Mouse (Mus musculus): Measurements from ENCODE around the gene Osbpl8.
"Not testable (repeated sequence)": the region's sequence is repeated elsewhere in the genome, so short reads cannot be mapped to it uniquely, and the experiment has no call there.

Osbpl8 gene

DNA sequence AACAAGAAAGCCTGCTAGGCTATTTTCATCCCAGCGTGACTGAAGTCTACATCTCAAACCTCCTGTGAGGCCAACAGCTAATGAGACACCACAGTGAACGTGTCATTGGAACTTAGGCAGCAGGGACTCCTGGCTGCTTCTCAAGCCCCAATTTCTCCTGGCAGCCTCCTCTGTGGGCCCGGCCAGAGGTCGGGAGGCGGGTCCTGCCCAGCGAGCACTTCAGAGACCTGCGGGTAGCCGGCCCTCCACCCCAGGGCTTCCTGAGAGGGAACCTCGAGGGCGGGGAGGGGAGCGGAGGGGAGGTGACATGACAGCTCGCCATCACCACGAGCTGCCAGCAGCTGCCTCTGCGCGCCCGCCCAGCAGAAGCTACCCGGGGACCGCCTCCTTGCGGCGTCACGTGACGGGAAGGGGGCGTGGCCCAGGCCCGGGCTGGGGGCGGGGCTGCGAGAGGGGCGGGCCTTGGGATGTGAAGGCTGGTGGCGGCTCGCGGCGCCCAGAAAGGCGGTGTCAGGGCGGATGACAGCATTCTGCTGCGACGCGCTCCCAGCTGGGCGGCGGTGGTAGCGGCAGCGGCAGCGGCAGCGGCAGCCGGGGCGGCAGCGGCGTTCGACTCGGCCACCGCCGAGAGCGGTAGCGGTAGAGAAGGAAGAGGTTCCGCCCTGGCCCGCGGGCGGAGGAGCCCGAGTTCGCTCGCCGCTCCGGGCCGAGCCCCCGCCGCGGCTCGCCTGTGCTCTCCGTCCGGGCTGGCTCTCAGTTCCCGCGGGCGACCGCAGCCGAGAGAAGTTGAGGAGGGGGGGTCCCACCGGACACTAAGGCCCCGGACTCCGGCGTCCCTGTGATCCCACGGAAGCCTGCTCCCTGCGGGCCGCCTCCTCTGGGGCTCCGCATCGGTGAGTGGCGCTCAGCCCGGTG is at the start of gene Osbpl8:
TSS of gene Osbpl8 (plus strand) at position 449 of the 915 bp plus-strand sequence.
- peak; percentile 100 for DNase-seq

- no peak for DNase-seq
These were observed 47.2 kb upstream of the Osbpl8 start for GRCm38 (mm10) chr10:111117198-111117845.

DNA sequence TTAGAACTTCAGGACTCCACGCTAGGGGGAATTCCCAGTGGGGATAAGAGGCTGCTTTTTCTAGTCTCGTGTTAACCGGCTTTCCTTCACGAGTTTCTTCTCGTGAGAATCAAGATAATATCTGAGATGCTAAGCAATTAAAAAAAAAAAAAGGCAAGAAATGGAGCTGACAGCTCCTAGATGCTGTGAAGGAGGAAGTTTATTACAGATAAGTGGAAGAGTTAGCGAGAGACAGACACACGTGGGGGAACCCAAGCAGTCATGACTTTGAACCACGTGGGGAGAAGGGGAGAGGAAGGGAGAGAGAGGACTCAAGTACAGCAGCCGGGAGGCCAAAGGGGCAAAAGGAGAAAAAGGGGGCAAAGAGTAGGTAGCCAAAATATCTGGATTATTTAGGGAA is 46.3 kb upstream of the Osbpl8 start:
- no peak for DNase-seq

GRCm38 (mm10) chr10:111118991-111119650 is 45.4 kb upstream of the Osbpl8 start:
- no peak for DNase-seq

GRCm38 (mm10) chr10:111119756-111120155 is 44.8 kb upstream of the Osbpl8 start:
- DNase-seq, result no peak

- DNase-seq, result no peak
These were observed 41.6 kb upstream of the Osbpl8 start for GRCm38 (mm10) chr10:111122864-111123398.

GRCm38 (mm10) chr10:111124175-111124574 is 40.4 kb upstream of the Osbpl8 start:
- no peak for DNase-seq

GRCm38 (mm10) chr10:111124767-111125315 is 39.7 kb upstream of the Osbpl8 start:
- no peak for DNase-seq

DNA sequence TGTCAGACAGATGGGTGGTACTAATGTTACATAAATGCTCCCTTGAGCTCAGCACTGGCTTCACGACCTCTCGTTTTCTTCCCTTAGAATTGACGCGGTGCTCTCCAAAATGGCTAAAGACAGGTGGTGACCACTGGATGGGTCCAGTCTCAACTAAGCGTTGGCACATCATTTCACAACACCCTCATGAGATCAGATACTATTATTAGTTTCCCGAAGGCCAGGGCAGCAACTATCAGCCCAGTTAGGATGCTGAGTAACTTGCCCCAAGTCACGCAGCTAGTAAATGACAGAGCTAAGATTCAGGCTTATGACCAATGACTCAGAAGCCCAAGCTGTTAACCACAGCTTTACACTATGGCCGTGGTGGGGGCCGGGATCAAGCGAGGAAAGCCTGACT is 37.2 kb upstream of the Osbpl8 start:
- no peak for DNase-seq

- no peak for DNase-seq
These were observed 36.1 kb upstream of the Osbpl8 start for GRCm38 (mm10) chr10:111128493-111128892.

GRCm38 (mm10) chr10:111129867-111130620 is 34.5 kb upstream of the Osbpl8 start:
- DNase-seq, result no peak

DNA sequence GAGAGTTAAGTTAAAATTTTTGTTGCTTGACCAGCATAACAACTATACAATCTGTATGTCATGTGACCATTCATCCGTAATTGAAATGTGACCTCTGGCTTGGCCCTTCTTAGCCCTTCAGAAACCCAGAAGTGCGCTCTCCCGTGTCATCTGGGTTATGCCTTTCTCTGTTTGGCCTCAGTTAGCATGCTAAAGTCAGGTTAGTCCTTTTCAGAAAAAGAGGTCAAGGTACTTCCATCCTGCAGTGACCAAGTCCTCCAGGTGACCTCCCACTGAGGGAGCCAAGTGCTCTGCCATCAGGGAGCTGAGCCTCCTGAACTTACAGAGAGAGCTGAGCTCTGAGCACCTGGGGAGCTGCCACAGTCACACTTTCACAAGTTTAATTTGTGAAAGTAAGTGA is 33.7 kb upstream of the Osbpl8 start:
- DNase-seq, result no peak

DNA sequence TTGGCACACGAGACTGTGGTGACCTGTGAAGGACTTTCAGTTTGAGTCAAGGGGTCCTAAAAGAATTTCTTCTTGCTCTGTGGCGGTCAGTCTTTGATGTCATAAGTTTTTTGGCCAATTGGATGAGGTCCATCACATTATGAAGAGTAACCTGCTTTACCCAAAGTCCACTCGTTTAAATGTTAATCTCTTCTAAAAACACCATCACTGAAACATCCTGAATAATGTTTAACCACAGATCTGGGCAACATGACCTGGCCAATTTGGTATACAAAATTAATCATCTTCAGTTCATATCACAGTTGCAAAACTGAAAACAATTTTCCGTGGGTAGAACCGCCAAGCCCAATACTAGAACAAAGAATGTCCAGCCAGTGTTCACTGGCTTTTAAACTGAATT is 31.3 kb upstream of the Osbpl8 start:
- no peak for DNase-seq

DNA sequence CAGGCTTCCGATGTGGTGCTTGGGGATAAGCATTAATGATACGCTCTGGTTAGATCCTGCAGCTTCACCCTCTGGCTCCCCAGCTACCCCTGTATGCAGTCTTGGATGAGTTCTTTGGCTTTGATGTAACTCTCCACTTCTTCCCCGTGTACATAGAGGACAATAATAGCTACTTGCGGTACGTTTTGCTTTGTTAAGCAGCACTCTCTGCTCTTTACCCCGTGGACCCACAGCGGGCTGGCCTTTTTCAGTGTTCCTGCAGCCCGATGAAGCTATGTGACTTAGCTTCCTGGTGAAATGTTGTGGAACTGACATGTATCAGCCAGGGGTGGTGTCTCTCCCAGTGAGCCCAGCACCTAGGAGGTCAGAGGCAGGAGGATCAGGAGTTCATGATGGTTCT is 30.6 kb upstream of the Osbpl8 start:
- no peak for DNase-seq

DNA sequence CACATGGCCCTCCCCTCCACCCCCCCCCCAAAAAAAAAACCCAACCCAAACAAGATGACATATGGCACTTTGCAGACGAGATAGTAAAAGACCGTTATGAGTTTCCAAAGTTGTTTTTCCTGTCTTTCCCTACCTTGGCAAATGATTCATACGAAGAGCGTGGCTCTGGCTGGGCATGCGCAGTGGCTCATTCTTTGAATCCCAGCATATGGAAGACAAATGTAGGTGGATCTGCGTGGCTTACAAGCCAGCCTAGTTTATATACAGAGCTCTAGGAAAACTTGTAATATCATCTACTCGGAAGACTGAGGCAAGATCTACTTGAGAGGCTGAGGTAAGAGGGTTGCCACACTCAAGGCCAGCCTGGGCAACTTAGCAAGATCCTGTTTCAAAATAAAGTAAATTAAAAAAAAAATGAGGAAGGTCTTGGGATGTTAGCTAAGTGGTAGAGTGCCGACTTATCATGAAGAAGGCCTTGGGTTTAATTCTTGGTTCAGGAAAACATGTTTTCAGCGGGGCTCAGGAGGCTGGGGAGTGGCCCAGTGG is 30.1 kb upstream of the Osbpl8 start:
- no peak for DNase-seq

GRCm38 (mm10) chr10:111136306-111136705 is 28.2 kb upstream of the Osbpl8 start:
- not testable (repeated sequence) for DNase-seq

DNA sequence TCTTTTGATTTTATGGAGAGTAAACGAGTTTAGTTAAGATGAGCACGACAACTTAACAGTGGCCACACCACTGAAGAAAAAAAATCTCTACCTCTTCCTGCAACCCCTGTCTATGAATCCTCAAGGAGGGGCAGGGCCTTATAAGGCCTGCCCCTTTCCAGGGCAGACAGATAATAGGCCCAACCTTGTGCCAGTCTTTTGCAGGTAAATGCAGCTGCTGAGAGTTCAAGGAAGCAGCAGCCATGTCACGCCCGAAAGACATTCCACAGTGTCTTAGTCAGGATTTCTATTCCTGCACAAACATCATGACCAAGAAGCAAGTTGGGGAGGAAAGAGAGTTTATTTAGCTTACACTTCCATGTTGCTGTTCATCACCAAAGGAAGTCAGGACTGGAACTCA is 26.6 kb upstream of the Osbpl8 start:
- DNase-seq, result no peak

GRCm38 (mm10) chr10:111139170-111139569 is 25.4 kb upstream of the Osbpl8 start:
- no peak for DNase-seq

- no peak for DNase-seq
These were observed 24.7 kb upstream of the Osbpl8 start for GRCm38 (mm10) chr10:111139881-111140280.

- no peak for DNase-seq
These were observed 20.1 kb upstream of the Osbpl8 start for GRCm38 (mm10) chr10:111144371-111144959.

GRCm38 (mm10) chr10:111149761-111150160 is 14.8 kb upstream of the Osbpl8 start:
- DNase-seq, result no peak

- no peak for DNase-seq
These were observed 9.5 kb upstream of the Osbpl8 start for GRCm38 (mm10) chr10:111155065-111155464.
